Comparison of ENCODE assay signal across 11 mouse cellular contexts in genomic region chr10:25408136-25408650, GRCm38 (mm10).
"Had no signal": no experiment of that assay in that cellular context is flagged by ENCODE, and none has a peak within 500 bp of the region (broad histone marks: within the 10 kb centered on the region; RNA-seq: fewer than 3 reads in every experiment).

No protein-coding gene starts in this region.

- H3K36me3 ChIP-seq: kidney, embryonic 15.5 days; midbrain, embryonic 12.5 days had no signal

- H3K4me1 ChIP-seq: midbrain, embryonic 12.5 days had no signal

- ATAC-seq: midbrain, embryonic 16.5 days had no signal

- H3K9ac ChIP-seq: kidney, embryonic 15.5 days; liver, embryonic 14.5 days; midbrain, embryonic 12.5 days had no signal

- H3K9me3 ChIP-seq: kidney, embryonic 15.5 days; midbrain, embryonic 12.5 days had no signal

- H3K4me2 ChIP-seq: kidney, embryonic 15.5 days; midbrain, embryonic 12.5 days had no signal

- H3K4me3 ChIP-seq: kidney, embryonic 15.5 days; left cerebral cortex, adult 2 months; midbrain, embryonic 12.5 days had no signal

- DNase-seq: kidney, adult 2 months; kidney, postnatal 25 days; lung, adult 18-20 months; right cerebral cortex, adult 18-20 months; right cerebral cortex, postnatal 25 days; thymus, postnatal 36 days had no signal

- H3K27me3 ChIP-seq: kidney, embryonic 15.5 days; midbrain, embryonic 12.5 days had no signal

- H3K27ac ChIP-seq: kidney, embryonic 15.5 days; left cerebral cortex, adult 2 months; liver, embryonic 14.5 days; midbrain, embryonic 12.5 days had no signal
